Mouse (Mus musculus): ENCODE results near the gene Sema3a. TPM values are rescaled to one million over a fixed set of nuclear protein-coding genes. Genes with fewer than 3 reads are reported as not detected.

The Sema3a gene
- polyA plus RNA-seq (2014; fragmentation: Illumina TruSeq; extraction: RNeasy Lipid Tissue Mini Kit (QIAGEN cat#74804); ENCODE audit: low read depth, low replicate concordance): 0.93 TPM

DNA sequence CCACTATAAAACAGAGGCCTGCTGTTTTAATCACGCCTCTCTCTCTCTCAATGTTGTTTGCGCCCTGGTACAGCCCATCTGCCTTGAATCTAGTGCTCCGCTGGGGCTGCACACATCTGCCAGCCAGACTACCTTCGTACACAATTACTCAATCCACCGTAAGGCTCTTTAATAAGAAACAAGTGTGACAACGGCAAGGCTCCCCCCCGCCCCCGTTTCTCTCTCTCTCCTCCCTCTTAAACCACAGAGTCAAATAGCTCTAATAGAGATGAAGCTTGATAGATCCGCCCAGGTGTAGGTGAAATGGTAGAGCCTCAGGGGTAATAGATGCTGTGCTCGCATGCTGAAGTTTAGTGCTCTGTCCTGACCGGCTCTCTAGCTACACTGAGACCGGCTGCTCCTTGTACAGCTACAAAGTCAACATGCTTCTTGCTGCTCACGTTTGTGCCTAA is at the start of gene Sema3a:
Gene Sema3a, plus strand, starts transcription at position 174 of the 452 bp plus-strand sequence.

